Mouse (Mus musculus): ENCODE results near the gene Wasf1.

Gene Wasf1

DNA sequence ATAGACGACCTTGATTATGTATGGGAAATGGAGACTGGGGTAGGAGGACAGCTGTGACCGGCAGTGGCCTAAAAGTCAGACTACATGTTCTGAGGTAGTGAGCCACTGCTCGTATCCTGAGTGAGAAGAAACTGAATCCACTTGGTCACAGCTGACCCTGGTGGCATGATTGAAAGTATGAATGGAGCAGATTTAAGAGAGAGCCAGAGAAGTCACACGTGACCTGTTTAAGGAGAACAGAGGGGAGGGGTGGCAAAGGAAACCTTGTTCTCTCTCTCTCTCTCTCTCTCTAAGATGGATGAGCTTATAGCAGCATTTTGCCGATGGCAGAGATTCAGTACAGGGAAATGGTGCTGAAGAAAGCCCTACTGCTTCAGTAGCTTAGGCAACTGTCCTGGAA is 13.4 kb downstream of the Wasf1 start:
- DNase-seq: no peak

GRCm38 (mm10) chr10:40901786-40902185 is 18.5 kb downstream of the Wasf1 start:
- DNase-seq: no peak

DNA sequence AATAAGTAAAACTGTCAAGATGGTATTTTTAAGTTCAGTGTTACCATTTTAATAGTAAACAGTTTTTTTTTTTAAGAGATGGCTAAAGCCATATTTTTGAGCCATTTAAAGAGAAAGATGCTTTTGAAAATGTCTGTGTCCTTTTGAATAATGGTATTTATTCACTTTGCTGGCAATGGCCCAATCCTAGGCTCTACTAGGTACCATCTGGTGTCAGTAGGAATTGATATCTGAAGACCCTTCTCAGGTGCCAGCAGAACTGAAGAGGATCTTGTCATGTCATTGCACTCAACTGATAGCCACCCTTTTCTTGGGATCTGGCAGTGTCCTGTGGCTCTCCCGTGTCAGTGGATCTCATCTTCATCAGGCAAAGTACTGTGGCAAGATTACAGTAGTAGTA is 22.9 kb downstream of the Wasf1 start:
- no peak for DNase-seq

GRCm38 (mm10) chr10:40906802-40907201 is 23.5 kb downstream of the Wasf1 start:
- no peak for DNase-seq

GRCm38 (mm10) chr10:40908580-40908979 is 25.3 kb downstream of the Wasf1 start:
- DNase-seq: no peak

DNA sequence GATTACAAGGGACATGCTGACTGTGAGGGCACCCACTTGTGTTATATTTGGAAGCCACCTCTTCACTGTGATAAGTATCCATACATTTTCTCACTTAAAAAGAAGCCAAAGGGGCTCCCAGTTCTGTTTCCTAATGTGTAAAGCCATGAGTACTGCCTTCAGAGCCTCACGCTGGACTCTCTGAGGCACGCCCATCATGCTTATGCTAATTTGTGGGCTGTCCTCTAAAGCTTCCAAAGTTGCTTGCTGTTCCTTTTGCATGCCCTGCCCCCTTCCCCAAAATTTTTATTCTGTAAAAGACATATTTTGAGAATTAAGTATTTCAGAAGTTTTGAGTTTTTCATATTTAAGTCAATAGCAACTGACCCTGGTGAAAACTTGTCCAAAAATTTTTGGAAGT is 27.5 kb downstream of the Wasf1 start:
- no peak for DNase-seq

- no peak for DNase-seq
Measured at GRCm38 (mm10) chr10:40915240-40915639, 32.0 kb downstream of the Wasf1 start.

- no peak for DNase-seq
Measured at GRCm38 (mm10) chr10:40918669-40919440, 35.6 kb downstream of the Wasf1 start.

GRCm38 (mm10) chr10:40919464-40919863 is 36.2 kb downstream of the Wasf1 start:
- no peak for DNase-seq

DNA sequence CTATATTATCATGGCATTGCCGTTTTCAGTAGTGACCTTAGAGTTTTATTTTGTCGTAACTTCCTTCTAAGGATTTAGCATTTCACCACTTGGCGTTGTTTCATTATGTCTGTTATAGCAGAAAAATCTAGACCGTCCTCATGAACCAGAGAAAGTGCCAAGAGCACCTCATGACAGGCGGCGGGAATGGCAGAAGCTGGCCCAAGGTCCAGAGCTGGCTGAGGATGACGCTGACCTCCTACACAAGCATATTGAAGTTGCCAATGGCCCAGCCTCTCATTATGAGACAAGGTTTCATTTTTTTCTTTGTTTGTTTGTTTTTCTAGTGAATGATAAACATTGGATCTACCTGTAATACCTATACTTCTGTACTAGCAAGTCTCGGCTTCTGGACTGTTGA is 49.7 kb downstream of the Wasf1 start:
- no peak for DNase-seq

GRCm38 (mm10) chr10:40936160-40936726 is 53.0 kb downstream of the Wasf1 start:
- no peak for DNase-seq

DNA sequence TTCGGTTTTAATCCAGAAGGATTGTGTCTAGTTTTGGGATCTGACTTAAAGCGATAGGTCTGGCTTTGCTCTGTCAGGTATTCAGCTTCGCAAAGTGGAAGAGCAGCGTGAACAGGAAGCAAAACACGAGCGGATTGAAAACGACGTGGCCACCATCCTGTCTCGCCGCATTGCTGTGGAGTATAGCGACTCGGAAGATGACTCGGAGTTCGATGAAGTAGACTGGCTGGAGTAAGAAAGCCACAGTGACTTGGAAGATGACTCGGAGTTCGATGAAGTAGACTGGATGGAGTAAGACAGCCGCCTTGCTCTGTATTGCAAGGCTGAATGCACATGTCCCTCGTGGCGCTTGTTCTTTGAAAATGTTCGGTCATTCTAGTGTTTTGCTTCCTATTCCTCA is 54.3 kb downstream of the Wasf1 start:
- DNase-seq: no peak

- no peak for DNase-seq
Measured at GRCm38 (mm10) chr10:40942688-40943087, 59.4 kb downstream of the Wasf1 start.

GRCm38 (mm10) chr10:40950176-40950575 is 66.9 kb downstream of the Wasf1 start:
- DNase-seq: no peak

DNA sequence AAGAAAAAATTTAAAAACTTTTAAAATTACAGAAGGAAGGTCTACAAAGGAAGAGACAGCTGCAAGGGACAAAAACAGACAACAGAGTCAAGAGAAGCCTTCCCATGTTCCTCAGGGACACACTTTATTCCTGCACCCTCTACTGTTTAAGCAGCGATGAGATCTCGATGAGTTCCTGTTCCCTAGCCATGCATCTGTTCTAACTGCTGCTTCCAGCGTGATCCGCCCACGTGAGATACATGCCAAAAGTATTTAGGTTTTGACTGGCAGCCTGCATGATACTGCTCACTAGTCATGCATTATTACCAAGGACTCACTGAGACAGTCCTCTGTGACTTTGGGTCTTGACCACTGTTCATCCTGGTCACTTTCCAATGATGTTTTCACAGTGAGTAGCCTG is 72.9 kb downstream of the Wasf1 start:
- no peak for DNase-seq

DNA sequence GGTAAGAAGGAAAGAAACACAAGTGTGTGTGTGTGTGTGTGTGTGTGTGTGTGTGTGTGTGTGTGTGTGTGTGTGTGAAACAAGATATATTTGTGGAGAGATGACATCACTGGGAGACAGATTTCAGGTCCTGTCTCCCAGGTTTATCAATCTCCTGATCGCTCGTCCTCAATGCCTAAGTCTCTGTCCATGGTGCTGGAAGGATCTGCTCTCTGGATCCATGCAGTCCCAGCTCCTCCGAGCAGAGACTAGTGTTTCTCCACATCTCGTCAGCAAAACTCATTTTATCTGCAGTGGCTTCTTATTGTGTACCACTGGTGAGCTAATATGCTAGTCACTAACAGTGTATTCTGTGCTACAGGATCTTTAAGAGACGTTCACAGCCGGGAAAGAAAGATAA is 78.1 kb downstream of the Wasf1 start:
- DNase-seq: no peak

DNA sequence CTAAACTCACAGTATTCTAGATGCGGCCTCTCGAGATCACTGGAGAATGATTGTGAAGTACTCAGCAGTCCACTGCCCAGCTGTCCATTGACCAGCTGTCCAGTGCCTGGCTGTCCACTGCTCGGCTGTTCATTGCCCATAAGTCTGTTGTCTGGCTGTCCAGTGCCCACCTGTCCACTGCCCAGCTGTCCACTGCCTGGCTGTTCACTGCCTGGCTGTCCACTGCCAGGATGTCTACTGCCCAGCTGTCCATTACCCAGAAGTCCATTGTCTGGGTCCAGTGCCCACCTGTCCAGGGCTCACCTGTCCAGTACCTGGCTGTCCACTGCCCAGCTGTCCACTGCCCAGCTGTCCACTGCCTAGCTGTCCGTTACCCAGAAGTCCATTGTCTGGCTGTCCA is 78.7 kb downstream of the Wasf1 start:
- no peak for DNase-seq

GRCm38 (mm10) chr10:40964546-40964945 is 81.3 kb downstream of the Wasf1 start:
- no peak for DNase-seq

DNA sequence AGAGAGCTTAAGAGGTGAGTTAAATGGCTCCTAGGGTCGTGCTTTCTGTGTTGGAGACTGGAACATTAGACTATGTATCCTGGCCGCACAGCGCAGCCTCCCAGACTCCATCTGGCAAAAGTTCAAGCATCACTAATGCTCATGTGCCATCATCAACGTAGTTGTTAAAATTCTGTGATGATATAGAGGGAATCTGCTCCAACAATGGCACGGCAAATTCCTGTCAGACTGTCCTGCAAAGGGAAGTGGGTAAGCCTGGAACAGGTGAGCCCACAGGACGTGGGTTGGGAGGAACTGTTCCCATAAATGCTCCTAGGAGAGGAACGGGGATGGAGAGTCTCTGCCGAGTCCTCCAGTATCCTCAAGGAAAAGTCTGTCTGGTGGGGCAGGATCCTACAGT is 85.3 kb downstream of the Wasf1 start:
- no peak for DNase-seq

DNA sequence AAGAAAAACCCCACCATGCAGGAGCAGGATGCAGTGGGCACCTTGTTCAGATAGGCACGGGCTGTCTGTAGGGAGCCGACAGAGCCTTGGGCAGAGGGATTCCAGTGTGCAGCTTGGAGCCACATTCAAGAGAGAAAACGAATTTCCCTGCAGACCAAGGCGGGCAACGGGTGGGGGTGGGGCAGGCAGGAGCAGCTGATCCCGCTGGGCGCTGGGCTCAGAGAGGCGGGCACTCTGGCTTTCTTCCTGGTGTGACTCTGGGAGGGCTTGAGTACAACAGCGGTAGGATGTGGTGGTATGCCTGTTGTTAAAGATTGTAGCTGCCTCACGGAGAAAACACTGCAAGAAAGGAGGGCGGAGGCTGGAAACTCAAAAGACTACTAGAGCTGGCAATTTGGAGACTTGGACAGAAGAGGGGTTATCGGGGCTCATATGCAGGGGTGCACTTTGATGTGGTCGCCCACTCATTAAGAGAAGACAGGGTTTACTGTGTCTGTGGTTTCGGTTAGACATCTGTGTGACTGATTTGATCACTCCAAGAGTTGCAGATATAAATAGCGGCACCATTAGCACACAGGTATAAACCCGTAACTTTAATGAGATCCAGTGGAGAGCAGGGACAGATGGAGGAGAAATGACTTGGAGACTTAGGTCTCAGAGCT is 86.2 kb downstream of the Wasf1 start:
- DNase-seq: no peak

DNA sequence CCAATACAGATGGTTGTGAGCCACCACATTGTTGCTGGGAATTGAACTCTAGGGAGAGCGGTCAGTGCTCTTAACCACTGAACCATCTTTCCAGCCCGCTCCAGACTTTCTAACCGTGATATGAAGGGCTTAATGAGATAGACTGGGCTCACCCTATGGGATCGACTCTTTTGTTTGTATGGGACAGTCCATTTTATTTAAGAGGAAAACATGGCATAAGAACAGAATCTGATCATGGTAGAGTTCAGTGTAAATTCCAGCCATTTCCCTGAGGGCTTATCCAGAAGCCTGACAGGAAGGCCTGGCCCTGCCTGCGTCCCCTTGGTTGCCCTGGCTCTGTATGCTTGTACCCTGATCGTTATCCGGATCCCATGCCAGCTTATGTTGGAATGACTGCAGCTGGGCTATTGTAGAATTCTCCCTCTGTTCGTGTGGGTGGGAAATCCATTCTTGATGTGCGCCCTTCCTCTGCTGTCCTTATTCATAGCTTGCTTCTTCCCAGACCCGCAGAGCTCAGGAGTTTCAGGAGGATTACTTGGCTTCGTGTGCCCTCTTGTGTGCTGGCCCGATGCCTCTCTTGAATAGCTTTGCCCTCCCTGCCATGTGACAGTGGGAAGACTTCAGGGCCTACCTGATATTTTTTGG is 87.4 kb downstream of the Wasf1 start:
- DNase-seq: no peak

- DNase-seq: no peak
Measured at GRCm38 (mm10) chr10:40971256-40971655, 88.0 kb downstream of the Wasf1 start.

DNA sequence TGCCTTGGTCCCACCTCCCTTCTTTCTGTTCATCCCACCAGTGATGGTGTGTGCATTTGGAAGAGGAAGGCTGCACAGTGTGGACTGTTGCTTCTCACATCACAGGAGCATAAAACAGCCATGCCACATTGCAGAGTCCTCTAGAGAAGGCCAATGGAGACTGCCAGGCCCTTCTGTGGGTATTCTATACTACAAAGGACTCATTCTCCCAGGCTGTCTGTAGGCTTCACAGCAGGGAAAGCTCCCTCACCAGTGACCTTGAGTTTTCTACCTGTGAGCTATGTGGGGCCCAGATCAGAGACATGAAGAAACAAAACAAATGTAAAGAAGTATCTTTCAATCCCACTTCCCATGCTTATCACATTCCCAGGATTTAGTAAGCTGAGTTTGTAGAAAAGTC is 100.5 kb downstream of the Wasf1 start:
- DNase-seq: no peak

DNA sequence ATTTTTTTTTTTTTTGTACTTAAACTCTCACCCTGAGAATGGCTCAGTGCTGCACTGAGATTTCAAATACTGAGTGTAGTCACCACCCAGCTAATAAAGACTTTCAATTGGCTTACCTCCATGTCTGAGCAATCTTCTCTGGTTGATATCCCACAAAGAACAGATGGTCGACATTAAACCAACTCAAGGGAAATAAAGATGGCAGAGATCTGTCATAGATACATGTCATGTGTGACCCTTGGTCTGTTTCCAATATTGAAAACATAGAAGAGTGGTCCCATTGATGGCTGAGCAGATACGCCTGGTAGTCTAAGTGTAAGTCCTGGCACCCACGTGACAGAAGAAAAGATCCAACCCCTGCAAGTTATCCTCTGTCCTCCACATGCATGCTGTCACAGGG is 101.3 kb downstream of the Wasf1 start:
- DNase-seq: no peak
